Mouse (Mus musculus) testis, postnatal 10 days (tissue): ENCODE results near the gene Fam189a2.

Experiments
- DNase-seq: peaks from one replicate; pipeline ENCODE4 v3.0.0; 2021; ENCODE audit warnings: low spot score

The Fam189a2 gene

GRCm38 (mm10) chr19:23925541-23925940 lies 105.3 kb downstream of the Fam189a2 start:
- DNase-seq: no peak

GRCm38 (mm10) chr19:23924791-23925190 lies 106.0 kb downstream of the Fam189a2 start:
- no peak for DNase-seq

- no peak for DNase-seq
Measured at GRCm38 (mm10) chr19:23924057-23924456, 106.8 kb downstream of the Fam189a2 start.
